Mouse (Mus musculus): Measurements from ENCODE around the gene Spata13. TPM values are rescaled to one million over a fixed set of nuclear protein-coding genes. Genes with fewer than 3 reads are reported as not detected.

Spata13 gene
- 3.6 and 8.3 TPM in 2 replicates for polyA plus RNA-seq (2012; ENCODE audit: insufficient read depth, insufficient read length, missing spikeins)

- Histone ChIP-seq H3K4me1 (ENCODE audit: control insufficient read depth, insufficient read depth, insufficient read length, low read length) (peaks cover 6% of the 10 kb centered on the region; the same call in 1 of the 2 replicates), H3K27ac (replicated peaks; ENCODE audit: low read depth, low read length) (peak within 1 kb of the TSS; percentile 31; the same call in 1 of the 2 replicates)
These were observed at the start of gene Spata13 for GRCm38 (mm10) chr14:60633961-60634864. Gene Spata13 (plus strand): TSS chr14:60634001.

GRCm38 (mm10) chr14:60586687-60587453, 46.9 kb upstream of the Spata13 start:
- H3K4me3 ChIP-seq (ENCODE audit: insufficient read depth, low read depth, low read length) = no peak overlapping the region
- H3K27ac ChIP-seq (replicated peaks; ENCODE audit: low read depth, low read length) = peak overlapping the region; percentile 15
- H3K4me1 ChIP-seq (ENCODE audit: control insufficient read depth, insufficient read depth, insufficient read length, low read length) = peaks cover 10% of the 10 kb centered on the region

More at GRCm38 (mm10) chr14:60633961-60634864, at the start of gene Spata13:
- peak within 1 kb of the TSS; percentile 73 for H3K4me3 ChIP-seq (ENCODE audit: insufficient read depth, low read depth, low read length)

GRCm38 (mm10) chr14:60589001-60589400, 44.8 kb upstream of the Spata13 start:
- Histone ChIP-seq H3K4me1 (ENCODE audit: control insufficient read depth, insufficient read depth, insufficient read length, low read length) (peaks cover 13% of the 10 kb centered on the region), H3K4me3 (ENCODE audit: insufficient read depth, low read depth, low read length) (no peak overlapping the region), H3K27ac (replicated peaks; ENCODE audit: low read depth, low read length) (no peak overlapping the region)

- no peak overlapping the region for H3K4me3 ChIP-seq (ENCODE audit: insufficient read depth, low read depth, low read length)
- H3K4me1 ChIP-seq (ENCODE audit: control insufficient read depth, insufficient read depth, insufficient read length, low read length) = peaks cover 6% of the 10 kb centered on the region
- peak overlapping the region; percentile 88 for H3K27ac ChIP-seq (replicated peaks; ENCODE audit: low read depth, low read length)
These were observed 41.5 kb upstream of the Spata13 start for GRCm38 (mm10) chr14:60592339-60592738.

GRCm38 (mm10) chr14:60592822-60593221, 41.0 kb upstream of the Spata13 start:
- peaks cover 9% of the 10 kb centered on the region for H3K4me1 ChIP-seq (ENCODE audit: control insufficient read depth, insufficient read depth, insufficient read length, low read length)
- peak overlapping the region; percentile 88 for H3K27ac ChIP-seq (replicated peaks; ENCODE audit: low read depth, low read length)
- H3K4me3 ChIP-seq (ENCODE audit: insufficient read depth, low read depth, low read length) = no peak overlapping the region

- H3K27ac ChIP-seq (replicated peaks; ENCODE audit: low read depth, low read length) = peak overlapping the region; percentile 60
- no peak overlapping the region for H3K4me3 ChIP-seq (ENCODE audit: insufficient read depth, low read depth, low read length)
- H3K4me1 ChIP-seq (ENCODE audit: control insufficient read depth, insufficient read depth, insufficient read length, low read length) = peaks cover 19% of the 10 kb centered on the region
These were observed 36.2 kb upstream of the Spata13 start for GRCm38 (mm10) chr14:60597571-60597970.

- H3K27ac ChIP-seq (replicated peaks; ENCODE audit: low read depth, low read length) = peak overlapping the region; percentile 43; the same call in 1 of the 2 replicates
- no peak overlapping the region for H3K4me3 ChIP-seq (ENCODE audit: insufficient read depth, low read depth, low read length)
- H3K4me1 ChIP-seq (ENCODE audit: control insufficient read depth, insufficient read depth, insufficient read length, low read length) = peaks cover 19% of the 10 kb centered on the region
These were observed 34.8 kb upstream of the Spata13 start for GRCm38 (mm10) chr14:60599044-60599443.

- Histone ChIP-seq H3K4me1 (ENCODE audit: control insufficient read depth, insufficient read depth, insufficient read length, low read length) (peaks cover 12% of the 10 kb centered on the region), H3K4me3 (ENCODE audit: insufficient read depth, low read depth, low read length) (no peak overlapping the region), H3K27ac (replicated peaks; ENCODE audit: low read depth, low read length) (no peak overlapping the region; the same call in 1 of the 2 replicates)
These were observed 28.2 kb upstream of the Spata13 start for GRCm38 (mm10) chr14:60605564-60605963.

GRCm38 (mm10) chr14:60606194-60606593, 27.6 kb upstream of the Spata13 start:
- Histone ChIP-seq H3K4me3 (ENCODE audit: insufficient read depth, low read depth, low read length) (no peak overlapping the region), H3K27ac (replicated peaks; ENCODE audit: low read depth, low read length) (peak overlapping the region; percentile 20; the same call in 1 of the 2 replicates), H3K4me1 (ENCODE audit: control insufficient read depth, insufficient read depth, insufficient read length, low read length) (peaks cover 12% of the 10 kb centered on the region)

GRCm38 (mm10) chr14:60607743-60608142, 26.1 kb upstream of the Spata13 start:
- H3K4me1 ChIP-seq (ENCODE audit: control insufficient read depth, insufficient read depth, insufficient read length, low read length) = peaks cover 12% of the 10 kb centered on the region

GRCm38 (mm10) chr14:60609160-60609559, 24.6 kb upstream of the Spata13 start:
- H3K4me1 ChIP-seq (ENCODE audit: control insufficient read depth, insufficient read depth, insufficient read length, low read length) = peaks cover 12% of the 10 kb centered on the region
- H3K27ac ChIP-seq (replicated peaks; ENCODE audit: low read depth, low read length) = no peak overlapping the region
- no peak overlapping the region for H3K4me3 ChIP-seq (ENCODE audit: insufficient read depth, low read depth, low read length)

More at GRCm38 (mm10) chr14:60607743-60608142, 26.1 kb upstream of the Spata13 start:
- Histone ChIP-seq H3K27ac (replicated peaks; ENCODE audit: low read depth, low read length) (no peak overlapping the region), H3K4me3 (ENCODE audit: insufficient read depth, low read depth, low read length) (no peak overlapping the region)

- Histone ChIP-seq H3K4me3 (ENCODE audit: insufficient read depth, low read depth, low read length) (no peak overlapping the region), H3K4me1 (ENCODE audit: control insufficient read depth, insufficient read depth, insufficient read length, low read length) (no peaks in the 10 kb centered on the region), H3K27ac (replicated peaks; ENCODE audit: low read depth, low read length) (no peak overlapping the region)
These were observed 21.1 kb upstream of the Spata13 start for GRCm38 (mm10) chr14:60612671-60613070.

GRCm38 (mm10) chr14:60621076-60621475, 12.7 kb upstream of the Spata13 start:
- Histone ChIP-seq H3K4me1 (ENCODE audit: control insufficient read depth, insufficient read depth, insufficient read length, low read length) (no peaks in the 10 kb centered on the region), H3K27ac (replicated peaks; ENCODE audit: low read depth, low read length) (no peak overlapping the region), H3K4me3 (ENCODE audit: insufficient read depth, low read depth, low read length) (no peak overlapping the region)

- Histone ChIP-seq H3K27ac (replicated peaks; ENCODE audit: low read depth, low read length) (no peak overlapping the region), H3K4me1 (ENCODE audit: control insufficient read depth, insufficient read depth, insufficient read length, low read length) (no peaks in the 10 kb centered on the region), H3K4me3 (ENCODE audit: insufficient read depth, low read depth, low read length) (no peak overlapping the region)
These were observed 8.3 kb upstream of the Spata13 start for GRCm38 (mm10) chr14:60625486-60625885.

GRCm38 (mm10) chr14:60629887-60630460, 3.8 kb upstream of the Spata13 start:
- no peak overlapping the region for H3K4me3 ChIP-seq (ENCODE audit: insufficient read depth, low read depth, low read length)
- H3K27ac ChIP-seq (replicated peaks; ENCODE audit: low read depth, low read length) = no peak overlapping the region
- no peaks in the 10 kb centered on the region for H3K4me1 ChIP-seq (ENCODE audit: control insufficient read depth, insufficient read depth, insufficient read length, low read length)
